Mouse (Mus musculus) megakaryocyte, embryonic 14.5 days (primary cell): ENCODE measurements around the gene Spcs2.

Experiments
- FLI1 ChIP-seq: IDR thresholded peaks from 2 replicates; pipeline ENCODE4 v1.6.1; 2012; ENCODE audit warnings: low read length, inconsistent platforms, mixed read lengths
- GATA1 ChIP-seq: IDR thresholded peaks from 3 replicates; pipeline ENCODE4 v1.6.1; 2012; ENCODE audit warnings: mixed read lengths, low read length, inconsistent platforms, borderline replicate concordance

- TF ChIP-seq FLI1 (no peak), GATA1 (no peak)
Observed at GRCm38 (mm10) chr7:99803535-99803934, 59.7 kb downstream of the Spcs2 start.
